Mouse (Mus musculus) mammary gland, adult 2 months (tissue): ENCODE measurements around the gene Gm5108. TPM values are rescaled to one million over a fixed set of nuclear protein-coding genes. Genes with fewer than 3 reads are reported as not detected.

Source experiments
- polyA plus RNA-seq: library from polyadenylated mRNA; depleted of rRNA; stranded (reverse); fragments of >200 nt; gene quantifications from 2 replicates; pipeline ENCODE4 v1.2.3, GENCODE M21; 2012; ENCODE audit warnings: low replicate concordance; rRNA removed

Gene Gm5108
- polyA plus RNA-seq: not detected in 2 replicates

GRCm38 (mm10) chr5:67941369-67941768, at the start of gene Gm5108:
Gene Gm5108 (plus strand): TSS chr5:67941669.

GRCm38 (mm10) chr5:67946321-67946720, 4.9 kb downstream of the Gm5108 start, which contains the start of gene Gm21905:
Gene Gm21905 (minus strand): TSS chr5:67946421.

Other genes with a start within 250 kb of the Gm5108 start
- 11.1 and 44.1 TPM in 2 replicates for gene Atp8a1, start 94.2 kb upstream of the Gm5108 start, polyA plus RNA-seq
- not detected in 2 replicates for gene Gm21905, start 4.8 kb downstream of the Gm5108 start, polyA plus RNA-seq
- gene Grxcr1, start 90.2 kb downstream of the Gm5108 start, polyA plus RNA-seq: not detected in 2 replicates